16 mouse cellular contexts compared by ENCODE assay signal in genomic region chr9:63229124-63229523, GRCm38 (mm10).
A peak's percentile ranks its signal among the peaks of the same experiment; 100 is the strongest.
DNase-seq lines count a peak whose midpoint lies in the region; ATAC-seq and TF ChIP-seq lines count a peak whose summit lies in the region.
"Had no signal": no experiment of that assay in that cellular context is flagged by ENCODE, and none has a peak within 500 bp of the region (broad histone marks: within the 10 kb centered on the region; RNA-seq: fewer than 3 reads in every experiment).

No protein-coding gene starts in this region.

- no peak for TF ChIP-seq EP300 in lung, postnatal 0 days (IDR thresholded peaks at IDR 0.05)

- H3K9me3 ChIP-seq in forebrain, postnatal 0 days (ENCODE audit: low read length): no peaks in the 10 kb centered on the region
- H3K9me3 ChIP-seq in forebrain, embryonic 12.5 days: no peaks in the 10 kb centered on the region
- no peaks in the 10 kb centered on the region for H3K9me3 ChIP-seq in kidney, postnatal 0 days (replicated peaks; ENCODE audit: low read length)
- H3K9me3 ChIP-seq in kidney, embryonic 15.5 days (replicated peaks): no peaks in the 10 kb centered on the region
- no peaks in the 10 kb centered on the region for H3K9me3 ChIP-seq in embryonic facial prominence, embryonic 15.5 days (replicated peaks)
- H3K9me3 ChIP-seq in lung, postnatal 0 days (ENCODE audit: low read length): no peaks in the 10 kb centered on the region
- H3K9me3 ChIP-seq in liver, embryonic 12.5 days (replicated peaks): no peaks in the 10 kb centered on the region
- H3K9me3 ChIP-seq: midbrain, embryonic 10.5 days; neural tube, embryonic 13.5 days; stomach, embryonic 15.5 days had no signal

- TF ChIP-seq CTCF in forebrain, postnatal 0 days (IDR thresholded peaks at IDR 0.05; ENCODE audit: low read depth): no peak
- TF ChIP-seq CTCF in kidney, postnatal 0 days (IDR thresholded peaks at IDR 0.05; ENCODE audit: low read depth): no peak
- no peak for TF ChIP-seq CTCF in lung, postnatal 0 days (IDR thresholded peaks at IDR 0.05)

- H3K4me2 ChIP-seq in forebrain, postnatal 0 days (ENCODE audit: low read depth): no peak overlapping the region
- no peak overlapping the region for H3K4me2 ChIP-seq in forebrain, embryonic 12.5 days
- no peak overlapping the region for H3K4me2 ChIP-seq in kidney, postnatal 0 days (ENCODE audit: low read length)
- H3K4me2 ChIP-seq in kidney, embryonic 15.5 days: no peak overlapping the region
- H3K4me2 ChIP-seq in embryonic facial prominence, embryonic 15.5 days (replicated peaks): no peak overlapping the region
- H3K4me2 ChIP-seq in lung, postnatal 0 days (replicated peaks; ENCODE audit: low read depth, low read length): no peak overlapping the region
- H3K4me2 ChIP-seq in liver, embryonic 12.5 days: no peak overlapping the region
- H3K4me2 ChIP-seq: neural tube, embryonic 13.5 days; stomach, embryonic 15.5 days had no signal

- H3K27ac ChIP-seq in forebrain, postnatal 0 days (ENCODE audit: low read depth, low read length): no peak overlapping the region
- no peak overlapping the region for H3K27ac ChIP-seq in forebrain, embryonic 12.5 days
- no peak overlapping the region for H3K27ac ChIP-seq in kidney, postnatal 0 days
- no peak overlapping the region for H3K27ac ChIP-seq in kidney, embryonic 15.5 days
- H3K27ac ChIP-seq in embryonic facial prominence, embryonic 15.5 days (replicated peaks): 0 out of 2 replicates have a peak overlapping the region, but pooled peaks have one; percentile 22
- no peak overlapping the region for H3K27ac ChIP-seq in lung, postnatal 0 days (ENCODE audit: low read length)
- H3K27ac ChIP-seq in liver, embryonic 12.5 days: no peak overlapping the region
- H3K27ac ChIP-seq: midbrain, embryonic 10.5 days; neural tube, embryonic 13.5 days; stomach, embryonic 15.5 days had no signal

- H3K4me3 ChIP-seq in forebrain, postnatal 0 days (ENCODE audit: low read depth, low read length): no peak overlapping the region
- no peak overlapping the region for H3K4me3 ChIP-seq in forebrain, embryonic 12.5 days (replicated peaks)
- H3K4me3 ChIP-seq in kidney, postnatal 0 days (replicated peaks; ENCODE audit: low read depth, low read length): no peak overlapping the region
- no peak overlapping the region for H3K4me3 ChIP-seq in kidney, embryonic 15.5 days (replicated peaks)
- H3K4me3 ChIP-seq in embryonic facial prominence, embryonic 15.5 days (replicated peaks): no peak overlapping the region
- no peak overlapping the region for H3K4me3 ChIP-seq in lung, postnatal 0 days (ENCODE audit: low read depth, low read length)
- no peak overlapping the region for H3K4me3 ChIP-seq in liver, embryonic 12.5 days
- H3K4me3 ChIP-seq: midbrain, embryonic 10.5 days; neural tube, embryonic 13.5 days; stomach, embryonic 15.5 days had no signal

- peaks cover 3% of the 10 kb centered on the region; the same call in 1 of the 2 replicates for H3K36me3 ChIP-seq in forebrain, postnatal 0 days (ENCODE audit: insufficient read depth)
- H3K36me3 ChIP-seq in forebrain, embryonic 12.5 days (replicated peaks): no peaks in the 10 kb centered on the region
- H3K36me3 ChIP-seq in kidney, postnatal 0 days (ENCODE audit: insufficient read depth, low read length): no peaks in the 10 kb centered on the region
- no peaks in the 10 kb centered on the region for H3K36me3 ChIP-seq in kidney, embryonic 15.5 days
- peaks cover 6% of the 10 kb centered on the region for H3K36me3 ChIP-seq in embryonic facial prominence, embryonic 15.5 days
- no peaks in the 10 kb centered on the region for H3K36me3 ChIP-seq in lung, postnatal 0 days (ENCODE audit: insufficient read depth, low read length)
- 0 out of 2 replicates have a peak, but pooled peaks cover 8% of the 10 kb centered on the region for H3K36me3 ChIP-seq in liver, embryonic 12.5 days
- H3K36me3 ChIP-seq: stomach, embryonic 15.5 days had no signal

- 44% methylated on average over 4 of the region's 4 CpGs for WGBS in forebrain, postnatal 0 days
- WGBS in forebrain, embryonic 12.5 days: 84% methylated on average over 4 of the region's 4 CpGs
- WGBS in kidney, postnatal 0 days: 64% methylated on average over 4 of the region's 4 CpGs
- WGBS in kidney, embryonic 15.5 days: 71% methylated on average over 4 of the region's 4 CpGs
- 54% methylated on average over 4 of the region's 4 CpGs for WGBS in embryonic facial prominence, embryonic 15.5 days
- WGBS in lung, postnatal 0 days: 43% methylated on average over 4 of the region's 4 CpGs
- WGBS in liver, embryonic 12.5 days (ENCODE audit: insufficient replicate concordance): 83% methylated on average over 4 of the region's 4 CpGs

- H3K4me1 ChIP-seq in forebrain, postnatal 0 days (ENCODE audit: insufficient read depth): peaks cover 3% of the 10 kb centered on the region; the same call in 1 of the 2 replicates
- peaks cover 7% of the 10 kb centered on the region for H3K4me1 ChIP-seq in forebrain, embryonic 12.5 days
- 0 out of 2 replicates have a peak, but pooled peaks cover 5% of the 10 kb centered on the region for H3K4me1 ChIP-seq in kidney, postnatal 0 days (replicated peaks; ENCODE audit: insufficient read depth, low read length)
- H3K4me1 ChIP-seq in kidney, embryonic 15.5 days: peaks cover 16% of the 10 kb centered on the region
- H3K4me1 ChIP-seq in embryonic facial prominence, embryonic 15.5 days: no peaks in the 10 kb centered on the region
- H3K4me1 ChIP-seq in lung, postnatal 0 days (ENCODE audit: insufficient read depth, low read depth, low read length): no peaks in the 10 kb centered on the region
- H3K4me1 ChIP-seq in liver, embryonic 12.5 days: no peaks in the 10 kb centered on the region

- no peak overlapping the region for H3K9ac ChIP-seq in forebrain, postnatal 0 days
- H3K9ac ChIP-seq in forebrain, embryonic 12.5 days: no peak overlapping the region
- H3K9ac ChIP-seq in kidney, postnatal 0 days (ENCODE audit: low read depth, low read length): no peak overlapping the region
- H3K9ac ChIP-seq in kidney, embryonic 15.5 days: no peak overlapping the region
- no peak overlapping the region for H3K9ac ChIP-seq in embryonic facial prominence, embryonic 15.5 days
- no peak overlapping the region for H3K9ac ChIP-seq in lung, postnatal 0 days (replicated peaks; ENCODE audit: low read depth)
- H3K9ac ChIP-seq in liver, embryonic 12.5 days: no peak overlapping the region
- H3K9ac ChIP-seq: neural tube, embryonic 13.5 days; stomach, embryonic 15.5 days had no signal

- peak; percentile 22 for DNase-seq in forebrain, postnatal 0 days
- peak; percentile 12 for DNase-seq in kidney, postnatal 0 days (ENCODE audit: low spot score)
- peak; percentile 40 for DNase-seq in lung, postnatal 0 days (ENCODE audit: low spot score)
- DNase-seq in right cerebral cortex, postnatal 10 days (ENCODE audit: low spot score in 2 of 2): no peak
- DNase-seq: adrenal gland, postnatal 14 days; B cell, adult 2 months; cerebellum, adult 2 months; right cerebral cortex, postnatal 14 days; thymus, adult 2 months had no signal

- no peak for ATAC-seq in forebrain, postnatal 0 days
- ATAC-seq in forebrain, embryonic 12.5 days (ENCODE audit: low FRiP score): no peak
- ATAC-seq in kidney, postnatal 0 days (replicated peaks; ENCODE audit: low FRiP score, low read depth): no peak
- no peak for ATAC-seq in kidney, embryonic 15.5 days (replicated peaks; ENCODE audit: low FRiP score)
- ATAC-seq in embryonic facial prominence, embryonic 15.5 days (ENCODE audit: insufficient number of reproducible peaks, low FRiP score, low TSS enrichment, low read depth): no peak
- ATAC-seq in lung, postnatal 0 days: no peak
- ATAC-seq in liver, embryonic 12.5 days: no peak

- H3K27me3 ChIP-seq in forebrain, postnatal 0 days (ENCODE audit: insufficient read depth, low read length): no peaks in the 10 kb centered on the region
- no peaks in the 10 kb centered on the region; the same call in 1 of the 2 replicates for H3K27me3 ChIP-seq in forebrain, embryonic 12.5 days
- no peaks in the 10 kb centered on the region for H3K27me3 ChIP-seq in kidney, postnatal 0 days (ENCODE audit: insufficient read depth, low read length)
- H3K27me3 ChIP-seq in kidney, embryonic 15.5 days: no peaks in the 10 kb centered on the region
- no peaks in the 10 kb centered on the region for H3K27me3 ChIP-seq in embryonic facial prominence, embryonic 15.5 days
- no peaks in the 10 kb centered on the region for H3K27me3 ChIP-seq in lung, postnatal 0 days (replicated peaks; ENCODE audit: insufficient read depth, low read length)
- no peaks in the 10 kb centered on the region for H3K27me3 ChIP-seq in liver, embryonic 12.5 days (replicated peaks)
- H3K27me3 ChIP-seq: neural tube, embryonic 13.5 days; stomach, embryonic 15.5 days had no signal

Comparison
In these comparisons a context has a peak if more than half of its experiments do, and no peak if none do; other contexts are left out.
1. DNase-seq: peak in forebrain, postnatal 0 days (single experiment), kidney, postnatal 0 days (single experiment) and lung, postnatal 0 days (single experiment); none in right cerebral cortex, postnatal 10 days (0 of 2).